Mouse (Mus musculus): ENCODE measurements around the gene Mtor. TPM values are rescaled to one million over a fixed set of nuclear protein-coding genes. Genes with fewer than 3 reads are reported as not detected.

Gene Mtor
- polyA plus RNA-seq, 1 experiment from 2014 or later, result 11.5 TPM

GRCm38 (mm10) chr4:148511334-148511733 lies 62.9 kb downstream of the Mtor start:
- ATAC-seq (replicated peaks; ENCODE audit: extremely low read depth, insufficient read depth, low FRiP score), result no peak
- Histone ChIP-seq H3K27ac (ENCODE audit: low read length) (no peak overlapping the region), H3K27me3 (ENCODE audit: control insufficient read depth, insufficient read depth, low read length) (no peaks in the 10 kb centered on the region), H3K4me3 (ENCODE audit: low read length) (no peak overlapping the region), H3K9ac (ENCODE audit: low read length) (no peak overlapping the region), H3K36me3 (ENCODE audit: control insufficient read depth, insufficient read depth) (peaks cover 33% of the 10 kb centered on the region), H3K4me2 (ENCODE audit: low read depth, low read length) (no peak overlapping the region), H3K9me3 (replicated peaks; ENCODE audit: control insufficient read depth, low read length) (peaks cover 5% of the 10 kb centered on the region; the same call in 1 of the 2 replicates), H3K4me1 (ENCODE audit: control insufficient read depth, insufficient read depth, low read length) (no peaks in the 10 kb centered on the region)
- 96% methylated on average over 4 of the region's 4 CpGs for WGBS

GRCm38 (mm10) chr4:148513021-148513559 lies 64.7 kb downstream of the Mtor start:
- no peak for ATAC-seq (replicated peaks; ENCODE audit: extremely low read depth, insufficient read depth, low FRiP score)
- peaks cover 40% of the 10 kb centered on the region for H3K36me3 ChIP-seq (ENCODE audit: control insufficient read depth, insufficient read depth)
- H3K9ac ChIP-seq (ENCODE audit: low read length), result no peak overlapping the region
- H3K27me3 ChIP-seq (ENCODE audit: control insufficient read depth, insufficient read depth, low read length), result no peaks in the 10 kb centered on the region
- 0 out of 2 replicates have a peak, but pooled peaks cover 4% of the 10 kb centered on the region for H3K4me1 ChIP-seq (ENCODE audit: control insufficient read depth, insufficient read depth, low read length)
- H3K9me3 ChIP-seq (replicated peaks; ENCODE audit: control insufficient read depth, low read length), result peaks cover 5% of the 10 kb centered on the region; the same call in 1 of the 2 replicates
- no peak overlapping the region for H3K4me2 ChIP-seq (ENCODE audit: low read depth, low read length)
- no peak overlapping the region for H3K4me3 ChIP-seq (ENCODE audit: low read length)
- WGBS, result 75% methylated on average over 6 of the region's 6 CpGs
- H3K27ac ChIP-seq (ENCODE audit: low read length), result no peak overlapping the region

- no peak overlapping the region for H3K27ac ChIP-seq (ENCODE audit: low read length)
- WGBS, result 93% methylated on average over 2 of the region's 2 CpGs
- H3K4me3 ChIP-seq (ENCODE audit: low read length), result no peak overlapping the region
- ATAC-seq (replicated peaks; ENCODE audit: extremely low read depth, insufficient read depth, low FRiP score), result no peak
- H3K4me1 ChIP-seq (ENCODE audit: control insufficient read depth, insufficient read depth, low read length), result 0 out of 2 replicates have a peak, but pooled peaks cover 4% of the 10 kb centered on the region
- no peaks in the 10 kb centered on the region for H3K27me3 ChIP-seq (ENCODE audit: control insufficient read depth, insufficient read depth, low read length)
- H3K9me3 ChIP-seq (replicated peaks; ENCODE audit: control insufficient read depth, low read length), result no peaks in the 10 kb centered on the region
- no peak overlapping the region for H3K9ac ChIP-seq (ENCODE audit: low read length)
- H3K4me2 ChIP-seq (ENCODE audit: low read depth, low read length), result no peak overlapping the region
- peaks cover 35% of the 10 kb centered on the region for H3K36me3 ChIP-seq (ENCODE audit: control insufficient read depth, insufficient read depth)
Observed at GRCm38 (mm10) chr4:148515313-148515712, 66.9 kb downstream of the Mtor start.

GRCm38 (mm10) chr4:148517809-148518208 lies 69.4 kb downstream of the Mtor start:
- Histone ChIP-seq H3K4me3 (ENCODE audit: low read length) (no peak overlapping the region), H3K27ac (ENCODE audit: low read length) (no peak overlapping the region), H3K36me3 (ENCODE audit: control insufficient read depth, insufficient read depth) (peaks cover 39% of the 10 kb centered on the region), H3K4me1 (ENCODE audit: control insufficient read depth, insufficient read depth, low read length) (0 out of 2 replicates have a peak, but pooled peaks cover 4% of the 10 kb centered on the region), H3K27me3 (ENCODE audit: control insufficient read depth, insufficient read depth, low read length) (no peaks in the 10 kb centered on the region), H3K9me3 (replicated peaks; ENCODE audit: control insufficient read depth, low read length) (no peaks in the 10 kb centered on the region), H3K9ac (ENCODE audit: low read length) (no peak overlapping the region), H3K4me2 (ENCODE audit: low read depth, low read length) (no peak overlapping the region)
- 44% methylated on average over 4 of the region's 4 CpGs for WGBS
- ATAC-seq (replicated peaks; ENCODE audit: extremely low read depth, insufficient read depth, low FRiP score), result no peak; the same call in 1 of the 2 replicates

- H3K4me1 ChIP-seq (ENCODE audit: control insufficient read depth, insufficient read depth, low read length), result 0 out of 2 replicates have a peak, but pooled peaks cover 4% of the 10 kb centered on the region
- H3K27me3 ChIP-seq (ENCODE audit: control insufficient read depth, insufficient read depth, low read length), result no peaks in the 10 kb centered on the region
- peaks cover 34% of the 10 kb centered on the region for H3K36me3 ChIP-seq (ENCODE audit: control insufficient read depth, insufficient read depth)
- no peak overlapping the region for H3K9ac ChIP-seq (ENCODE audit: low read length)
- H3K4me3 ChIP-seq (ENCODE audit: low read length), result no peak overlapping the region
- no peak for ATAC-seq (replicated peaks; ENCODE audit: extremely low read depth, insufficient read depth, low FRiP score)
- no peak overlapping the region for H3K27ac ChIP-seq (ENCODE audit: low read length)
- no peaks in the 10 kb centered on the region for H3K9me3 ChIP-seq (replicated peaks; ENCODE audit: control insufficient read depth, low read length)
- WGBS, result 51% methylated on average over 5 of the region's 5 CpGs
- H3K4me2 ChIP-seq (ENCODE audit: low read depth, low read length), result no peak overlapping the region
Observed at GRCm38 (mm10) chr4:148518235-148518795, 69.9 kb downstream of the Mtor start.

GRCm38 (mm10) chr4:148523538-148523937 lies 75.1 kb downstream of the Mtor start:
- no peak overlapping the region for H3K9ac ChIP-seq (ENCODE audit: low read length)
- no peaks in the 10 kb centered on the region for H3K27me3 ChIP-seq (ENCODE audit: control insufficient read depth, insufficient read depth, low read length)
- no peaks in the 10 kb centered on the region for H3K9me3 ChIP-seq (replicated peaks; ENCODE audit: control insufficient read depth, low read length)
- ATAC-seq (replicated peaks; ENCODE audit: extremely low read depth, insufficient read depth, low FRiP score), result no peak
- no peaks in the 10 kb centered on the region for H3K4me1 ChIP-seq (ENCODE audit: control insufficient read depth, insufficient read depth, low read length)
- H3K4me2 ChIP-seq (ENCODE audit: low read depth, low read length), result no peak overlapping the region
- 69% methylated on average over 7 of the region's 7 CpGs for WGBS
- H3K4me3 ChIP-seq (ENCODE audit: low read length), result no peak overlapping the region
- no peak overlapping the region for H3K27ac ChIP-seq (ENCODE audit: low read length)
- peaks cover 42% of the 10 kb centered on the region for H3K36me3 ChIP-seq (ENCODE audit: control insufficient read depth, insufficient read depth)

- no peaks in the 10 kb centered on the region for H3K4me1 ChIP-seq (ENCODE audit: control insufficient read depth, insufficient read depth, low read length)
- WGBS, result 74% methylated on average over 10 of the region's 10 CpGs
- no peak overlapping the region for H3K4me3 ChIP-seq (ENCODE audit: low read length)
- H3K36me3 ChIP-seq (ENCODE audit: control insufficient read depth, insufficient read depth), result peaks cover 51% of the 10 kb centered on the region
- H3K9ac ChIP-seq (ENCODE audit: low read length), result no peak overlapping the region
- ATAC-seq (replicated peaks; ENCODE audit: extremely low read depth, insufficient read depth, low FRiP score), result no peak
- no peaks in the 10 kb centered on the region for H3K27me3 ChIP-seq (ENCODE audit: control insufficient read depth, insufficient read depth, low read length)
- H3K27ac ChIP-seq (ENCODE audit: low read length), result no peak overlapping the region
- H3K9me3 ChIP-seq (replicated peaks; ENCODE audit: control insufficient read depth, low read length), result no peaks in the 10 kb centered on the region
- H3K4me2 ChIP-seq (ENCODE audit: low read depth, low read length), result no peak overlapping the region
Observed at GRCm38 (mm10) chr4:148527158-148527910, 78.9 kb downstream of the Mtor start.

GRCm38 (mm10) chr4:148530351-148530750 lies 81.9 kb downstream of the Mtor start:
- ATAC-seq (replicated peaks; ENCODE audit: extremely low read depth, insufficient read depth, low FRiP score), result no peak
- 96% methylated on average over 5 of the region's 5 CpGs for WGBS

GRCm38 (mm10) chr4:148530778-148531177 lies 82.4 kb downstream of the Mtor start:
- Histone ChIP-seq H3K9me3 (replicated peaks; ENCODE audit: control insufficient read depth, low read length) (no peaks in the 10 kb centered on the region), H3K27ac (ENCODE audit: low read length) (no peak overlapping the region), H3K4me3 (ENCODE audit: low read length) (no peak overlapping the region), H3K4me1 (ENCODE audit: control insufficient read depth, insufficient read depth, low read length) (no peaks in the 10 kb centered on the region), H3K4me2 (ENCODE audit: low read depth, low read length) (no peak overlapping the region), H3K27me3 (ENCODE audit: control insufficient read depth, insufficient read depth, low read length) (no peaks in the 10 kb centered on the region), H3K9ac (ENCODE audit: low read length) (no peak overlapping the region), H3K36me3 (ENCODE audit: control insufficient read depth, insufficient read depth) (peaks cover 49% of the 10 kb centered on the region)
- 86% methylated on average over 6 of the region's 6 CpGs for WGBS
- ATAC-seq (replicated peaks; ENCODE audit: extremely low read depth, insufficient read depth, low FRiP score), result no peak; the same call in 1 of the 2 replicates

More at GRCm38 (mm10) chr4:148530351-148530750, 81.9 kb downstream of the Mtor start:
- Histone ChIP-seq H3K9ac (ENCODE audit: low read length) (no peak overlapping the region), H3K27me3 (ENCODE audit: control insufficient read depth, insufficient read depth, low read length) (no peaks in the 10 kb centered on the region), H3K4me1 (ENCODE audit: control insufficient read depth, insufficient read depth, low read length) (no peaks in the 10 kb centered on the region), H3K9me3 (replicated peaks; ENCODE audit: control insufficient read depth, low read length) (no peaks in the 10 kb centered on the region), H3K27ac (ENCODE audit: low read length) (no peak overlapping the region), H3K36me3 (ENCODE audit: control insufficient read depth, insufficient read depth) (peaks cover 51% of the 10 kb centered on the region), H3K4me3 (ENCODE audit: low read length) (no peak overlapping the region), H3K4me2 (ENCODE audit: low read depth, low read length) (no peak overlapping the region)
